Mouse (Mus musculus): ENCODE data around the gene Oxnad1.

Oxnad1 gene

GRCm38 (mm10) chr14:32145401-32145800 lies 60.2 kb downstream of the Oxnad1 start:
- no peak for DNase-seq (ENCODE audit: low spot score)

- no peak for DNase-seq (ENCODE audit: low spot score)
Observed at GRCm38 (mm10) chr14:32145809-32146511, 60.8 kb downstream of the Oxnad1 start.

- no peak for DNase-seq (ENCODE audit: low spot score)
Observed at GRCm38 (mm10) chr14:32146578-32146977, 61.4 kb downstream of the Oxnad1 start.

- no peak for DNase-seq (ENCODE audit: low spot score)
Observed at GRCm38 (mm10) chr14:32150872-32151271, 65.7 kb downstream of the Oxnad1 start.

- no peak for DNase-seq (ENCODE audit: low spot score)
Observed at GRCm38 (mm10) chr14:32152243-32152965, 67.2 kb downstream of the Oxnad1 start.

Measured in ovary, adult 18-20 months (tissue).